In the genomic region with DNA sequence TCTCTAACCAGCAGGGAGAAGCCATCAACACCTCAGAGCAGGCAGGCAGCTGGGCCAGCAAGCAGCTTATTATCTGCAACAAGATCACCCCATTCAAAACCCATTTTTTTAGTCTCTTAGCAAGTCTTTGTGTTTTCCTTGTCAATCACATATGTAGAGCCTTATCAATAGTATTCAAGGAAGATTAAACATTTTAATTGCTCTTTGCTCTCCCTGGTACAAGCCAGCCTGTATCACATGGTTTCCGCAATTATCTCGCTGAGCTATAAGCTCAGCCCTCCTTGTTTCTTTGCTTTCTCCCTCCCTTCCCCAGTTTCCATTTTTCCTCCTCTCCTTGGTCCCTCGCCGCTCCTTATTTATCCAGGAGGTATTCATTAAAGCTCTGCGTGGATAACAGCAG, we compare ENCODE assay signal across 22 mouse cellular contexts.
A peak's percentile ranks its signal among the peaks of the same experiment; 100 is the strongest.
DNase-seq lines count a peak whose midpoint lies in the region; ATAC-seq and TF ChIP-seq lines count a peak whose summit lies in the region.
"Had no signal": no experiment of that assay in that cellular context is flagged by ENCODE, and none has a peak within 500 bp of the region (broad histone marks: within the 10 kb centered on the region; RNA-seq: fewer than 3 reads in every experiment).

No protein-coding gene starts in this region.

- H3K4me1 ChIP-seq in hindbrain, embryonic 13.5 days (replicated peaks) = peaks cover 37% of the 10 kb centered on the region
- 0 out of 2 replicates have a peak, but pooled peaks cover 3% of the 10 kb centered on the region for H3K4me1 ChIP-seq in hindbrain, postnatal 0 days (ENCODE audit: insufficient read depth, low read length)
- peaks cover 32% of the 10 kb centered on the region for H3K4me1 ChIP-seq in neural tube, embryonic 13.5 days (replicated peaks)
- peaks cover 21% of the 10 kb centered on the region for H3K4me1 ChIP-seq in forebrain, embryonic 16.5 days (replicated peaks; ENCODE audit: control insufficient read depth, insufficient read depth, low read length)
- H3K4me1 ChIP-seq: embryonic facial prominence, embryonic 15.5 days; intestine, embryonic 15.5 days; liver, embryonic 13.5 days had no signal

- 0 out of 2 replicates have a peak, but pooled peaks have one; percentile 15 for ATAC-seq in hindbrain, embryonic 13.5 days (ENCODE audit: low FRiP score)
- no peak for ATAC-seq in hindbrain, postnatal 0 days
- peak; percentile 26 for ATAC-seq in neural tube, embryonic 13.5 days (ENCODE audit: low read depth)
- peak; percentile 49; the same call in 1 of the 2 replicates for ATAC-seq in forebrain, embryonic 16.5 days
- ATAC-seq: intestine, embryonic 15.5 days had no signal

- 53% methylated on average over 5 of the region's 5 CpGs for WGBS in hindbrain, embryonic 13.5 days
- WGBS in hindbrain, postnatal 0 days = 59% methylated on average over 5 of the region's 5 CpGs
- 54% methylated on average over 5 of the region's 5 CpGs for WGBS in neural tube, embryonic 13.5 days
- WGBS in forebrain, embryonic 16.5 days = 26% methylated on average over 5 of the region's 5 CpGs

- no peak overlapping the region for H3K9ac ChIP-seq in hindbrain, embryonic 13.5 days
- H3K9ac ChIP-seq in hindbrain, postnatal 0 days (replicated peaks; ENCODE audit: low read length) = no peak overlapping the region
- no peak overlapping the region for H3K9ac ChIP-seq in neural tube, embryonic 13.5 days
- 0 out of 2 replicates have a peak overlapping the region, but pooled peaks have one; percentile 29 for H3K9ac ChIP-seq in forebrain, embryonic 16.5 days (replicated peaks; ENCODE audit: low read depth, low read length)
- H3K9ac ChIP-seq: embryonic facial prominence, embryonic 15.5 days; intestine, embryonic 15.5 days; limb, embryonic 12.5 days; liver, embryonic 13.5 days; lung, embryonic 14.5 days had no signal

- no peaks in the 10 kb centered on the region for H3K9me3 ChIP-seq in hindbrain, embryonic 13.5 days
- no peaks in the 10 kb centered on the region for H3K9me3 ChIP-seq in hindbrain, postnatal 0 days (ENCODE audit: low read length)
- H3K9me3 ChIP-seq in neural tube, embryonic 13.5 days = no peaks in the 10 kb centered on the region
- H3K9me3 ChIP-seq in forebrain, embryonic 16.5 days (ENCODE audit: control insufficient read depth, low read length) = no peaks in the 10 kb centered on the region
- H3K9me3 ChIP-seq: embryonic facial prominence, embryonic 15.5 days; intestine, embryonic 15.5 days; limb, embryonic 12.5 days; liver, embryonic 13.5 days had no signal

- H3K36me3 ChIP-seq in hindbrain, embryonic 13.5 days = no peaks in the 10 kb centered on the region
- H3K36me3 ChIP-seq in hindbrain, postnatal 0 days (ENCODE audit: insufficient read depth, low read length) = no peaks in the 10 kb centered on the region
- H3K36me3 ChIP-seq in neural tube, embryonic 13.5 days = no peaks in the 10 kb centered on the region
- no peaks in the 10 kb centered on the region for H3K36me3 ChIP-seq in forebrain, embryonic 16.5 days (ENCODE audit: control insufficient read depth, insufficient read depth)
- H3K36me3 ChIP-seq: embryonic facial prominence, embryonic 15.5 days; intestine, embryonic 15.5 days; limb, embryonic 12.5 days; liver, embryonic 13.5 days had no signal

- peak overlapping the region; percentile 79 for H3K27ac ChIP-seq in hindbrain, embryonic 13.5 days
- no peak overlapping the region for H3K27ac ChIP-seq in hindbrain, postnatal 0 days
- H3K27ac ChIP-seq in neural tube, embryonic 13.5 days (replicated peaks) = peak overlapping the region; percentile 74
- H3K27ac ChIP-seq in forebrain, embryonic 16.5 days (ENCODE audit: low read length) = peak overlapping the region; percentile 24
- H3K27ac ChIP-seq: embryonic facial prominence, embryonic 15.5 days; gastrocnemius, adult 2 months; intestine, embryonic 15.5 days; limb, embryonic 12.5 days; liver, embryonic 13.5 days had no signal

- no peak for DNase-seq in hindbrain, postnatal 0 days (ENCODE audit: low spot score)
- no peak for DNase-seq in neural tube, embryonic 10.5 days (ENCODE audit: extremely low spot score, low spot score)
- no peak for DNase-seq in thymus, postnatal 14 days
- no peak for DNase-seq in layer of hippocampus, adult 9-11 months
- DNase-seq: adrenal gland, postnatal 14 days; cerebellum, adult 11 months; cerebellum, postnatal 10 days; gastrocnemius, adult 2 months; heart, postnatal 14 days; kidney, adult 9 months; kidney, postnatal 25 days; liver, embryonic 13.5 days; lung, embryonic 14.5 days; lung, postnatal 36 days had no signal

- no peak overlapping the region for H3K4me2 ChIP-seq in hindbrain, embryonic 13.5 days
- no peak overlapping the region for H3K4me2 ChIP-seq in hindbrain, postnatal 0 days (ENCODE audit: low read depth, low read length)
- no peak overlapping the region for H3K4me2 ChIP-seq in neural tube, embryonic 13.5 days
- H3K4me2 ChIP-seq in forebrain, embryonic 16.5 days (ENCODE audit: low read length) = no peak overlapping the region
- H3K4me2 ChIP-seq: embryonic facial prominence, embryonic 15.5 days; heart, embryonic 11.5 days; intestine, embryonic 15.5 days; limb, embryonic 12.5 days; liver, embryonic 13.5 days; lung, embryonic 14.5 days had no signal

- no peak overlapping the region for H3K4me3 ChIP-seq in hindbrain, embryonic 13.5 days
- H3K4me3 ChIP-seq in hindbrain, postnatal 0 days (ENCODE audit: low read length) = no peak overlapping the region
- no peak overlapping the region for H3K4me3 ChIP-seq in neural tube, embryonic 13.5 days
- H3K4me3 ChIP-seq in forebrain, embryonic 16.5 days (replicated peaks; ENCODE audit: low read length) = no peak overlapping the region
- H3K4me3 ChIP-seq: embryonic facial prominence, embryonic 15.5 days; gastrocnemius, adult 2 months; intestine, embryonic 15.5 days; limb, embryonic 12.5 days; liver, embryonic 13.5 days had no signal

- H3K27me3 ChIP-seq in hindbrain, embryonic 13.5 days = no peaks in the 10 kb centered on the region
- H3K27me3 ChIP-seq in hindbrain, postnatal 0 days (ENCODE audit: insufficient read depth, low read length) = no peaks in the 10 kb centered on the region
- H3K27me3 ChIP-seq in neural tube, embryonic 13.5 days = no peaks in the 10 kb centered on the region
- no peaks in the 10 kb centered on the region for H3K27me3 ChIP-seq in forebrain, embryonic 16.5 days (replicated peaks; ENCODE audit: control insufficient read depth, insufficient read depth, low read length)
- H3K27me3 ChIP-seq: CH12.LX; embryonic facial prominence, embryonic 15.5 days; intestine, embryonic 15.5 days; limb, embryonic 12.5 days; liver, embryonic 13.5 days had no signal

- TF ChIP-seq CTCF in hindbrain, postnatal 0 days (IDR thresholded peaks at IDR 0.05; ENCODE audit: low read depth) = no peak
